Mouse (Mus musculus): ENCODE results near the gene Cbx2. TPM values are rescaled to one million over a fixed set of nuclear protein-coding genes. Genes with fewer than 3 reads are reported as not detected.

Gene Cbx2
- polyA plus RNA-seq, 1 experiment from 2014 or later: 16.5 TPM

GRCm38 (mm10) chr11:118992781-118993180 lies 30.0 kb upstream of the Cbx2 start:
- H3K27me3 ChIP-seq (ENCODE audit: control insufficient read depth, insufficient read depth, low read length): no peaks in the 10 kb centered on the region
- 60% methylated on average over 3 of the region's 3 CpGs for WGBS

GRCm38 (mm10) chr11:118995448-118995847 lies 27.3 kb upstream of the Cbx2 start:
- no peak overlapping the region for H3K9ac ChIP-seq (ENCODE audit: low read length)
- H3K27ac ChIP-seq (ENCODE audit: low read length): no peak overlapping the region
- H3K36me3 ChIP-seq (ENCODE audit: control insufficient read depth, insufficient read depth, low read length): no peaks in the 10 kb centered on the region
- no peak overlapping the region for H3K4me3 ChIP-seq (replicated peaks; ENCODE audit: low read length)
- peaks cover 15% of the 10 kb centered on the region for H3K27me3 ChIP-seq (ENCODE audit: control insufficient read depth, insufficient read depth, low read length)
- H3K9me3 ChIP-seq (replicated peaks; ENCODE audit: control insufficient read depth, low read length): no peaks in the 10 kb centered on the region
- no peak for ATAC-seq (ENCODE audit: insufficient read depth, low FRiP score)
- WGBS: 46% methylated on average over 4 of the region's 4 CpGs
- no peak overlapping the region for H3K4me2 ChIP-seq (ENCODE audit: low read depth, low read length)
- peaks cover 4% of the 10 kb centered on the region; the same call in 1 of the 2 replicates for H3K4me1 ChIP-seq (ENCODE audit: control insufficient read depth, insufficient read depth, low read length)

More at GRCm38 (mm10) chr11:118992781-118993180, 30.0 kb upstream of the Cbx2 start:
- Histone ChIP-seq H3K27ac (ENCODE audit: low read length) (no peak overlapping the region), H3K9me3 (replicated peaks; ENCODE audit: control insufficient read depth, low read length) (no peaks in the 10 kb centered on the region), H3K4me1 (ENCODE audit: control insufficient read depth, insufficient read depth, low read length) (peaks cover 4% of the 10 kb centered on the region; the same call in 1 of the 2 replicates), H3K4me2 (ENCODE audit: low read depth, low read length) (no peak overlapping the region), H3K4me3 (replicated peaks; ENCODE audit: low read length) (no peak overlapping the region), H3K9ac (ENCODE audit: low read length) (no peak overlapping the region), H3K36me3 (ENCODE audit: control insufficient read depth, insufficient read depth, low read length) (no peaks in the 10 kb centered on the region)
- no peak for ATAC-seq (ENCODE audit: insufficient read depth, low FRiP score)

GRCm38 (mm10) chr11:118997182-118997581 lies 25.6 kb upstream of the Cbx2 start:
- Histone ChIP-seq H3K4me2 (ENCODE audit: low read depth, low read length) (no peak overlapping the region), H3K4me3 (replicated peaks; ENCODE audit: low read length) (no peak overlapping the region), H3K9me3 (replicated peaks; ENCODE audit: control insufficient read depth, low read length) (no peaks in the 10 kb centered on the region), H3K27ac (ENCODE audit: low read length) (no peak overlapping the region), H3K9ac (ENCODE audit: low read length) (no peak overlapping the region), H3K4me1 (ENCODE audit: control insufficient read depth, insufficient read depth, low read length) (peaks cover 4% of the 10 kb centered on the region; the same call in 1 of the 2 replicates), H3K36me3 (ENCODE audit: control insufficient read depth, insufficient read depth, low read length) (no peaks in the 10 kb centered on the region), H3K27me3 (ENCODE audit: control insufficient read depth, insufficient read depth, low read length) (peaks cover 15% of the 10 kb centered on the region)
- WGBS: 67% methylated on average over 3 of the region's 3 CpGs
- no peak for ATAC-seq (ENCODE audit: insufficient read depth, low FRiP score)

GRCm38 (mm10) chr11:118998540-118999265 lies 24.1 kb upstream of the Cbx2 start:
- Histone ChIP-seq H3K4me3 (replicated peaks; ENCODE audit: low read length) (peak overlapping the region; percentile 12; the same call in 1 of the 2 replicates), H3K27me3 (ENCODE audit: control insufficient read depth, insufficient read depth, low read length) (peaks cover 15% of the 10 kb centered on the region), H3K9me3 (replicated peaks; ENCODE audit: control insufficient read depth, low read length) (no peaks in the 10 kb centered on the region), H3K36me3 (ENCODE audit: control insufficient read depth, insufficient read depth, low read length) (no peaks in the 10 kb centered on the region), H3K9ac (ENCODE audit: low read length) (no peak overlapping the region), H3K4me1 (ENCODE audit: control insufficient read depth, insufficient read depth, low read length) (peaks cover 4% of the 10 kb centered on the region; the same call in 1 of the 2 replicates), H3K27ac (ENCODE audit: low read length) (no peak overlapping the region), H3K4me2 (ENCODE audit: low read depth, low read length) (peak overlapping the region; percentile 27)
- ATAC-seq (ENCODE audit: insufficient read depth, low FRiP score): peak; percentile 68; the same call in 1 of the 2 replicates
- 10% methylated on average over 30 of the region's 30 CpGs for WGBS

- Histone ChIP-seq H3K4me3 (replicated peaks; ENCODE audit: low read length) (no peak overlapping the region), H3K9me3 (replicated peaks; ENCODE audit: control insufficient read depth, low read length) (no peaks in the 10 kb centered on the region), H3K27ac (ENCODE audit: low read length) (no peak overlapping the region), H3K9ac (ENCODE audit: low read length) (no peak overlapping the region), H3K4me1 (ENCODE audit: control insufficient read depth, insufficient read depth, low read length) (peaks cover 4% of the 10 kb centered on the region; the same call in 1 of the 2 replicates), H3K4me2 (ENCODE audit: low read depth, low read length) (no peak overlapping the region), H3K27me3 (ENCODE audit: control insufficient read depth, insufficient read depth, low read length) (peaks cover 15% of the 10 kb centered on the region), H3K36me3 (ENCODE audit: control insufficient read depth, insufficient read depth, low read length) (no peaks in the 10 kb centered on the region)
- 6% methylated on average over 26 of the region's 26 CpGs for WGBS
- no peak for ATAC-seq (ENCODE audit: insufficient read depth, low FRiP score)
Measured at GRCm38 (mm10) chr11:118999361-118999804, 23.4 kb upstream of the Cbx2 start.

- no peak for ATAC-seq (ENCODE audit: insufficient read depth, low FRiP score)
- no peaks in the 10 kb centered on the region for H3K9me3 ChIP-seq (replicated peaks; ENCODE audit: control insufficient read depth, low read length)
- no peak overlapping the region for H3K27ac ChIP-seq (ENCODE audit: low read length)
- WGBS: 69% methylated on average over 2 of the region's 2 CpGs
- H3K9ac ChIP-seq (ENCODE audit: low read length): no peak overlapping the region
- H3K36me3 ChIP-seq (ENCODE audit: control insufficient read depth, insufficient read depth, low read length): no peaks in the 10 kb centered on the region
- H3K4me1 ChIP-seq (ENCODE audit: control insufficient read depth, insufficient read depth, low read length): no peaks in the 10 kb centered on the region
- H3K27me3 ChIP-seq (ENCODE audit: control insufficient read depth, insufficient read depth, low read length): peaks cover 15% of the 10 kb centered on the region
- H3K4me3 ChIP-seq (replicated peaks; ENCODE audit: low read length): no peak overlapping the region
- H3K4me2 ChIP-seq (ENCODE audit: low read depth, low read length): no peak overlapping the region
Measured at GRCm38 (mm10) chr11:119000877-119001276, 21.9 kb upstream of the Cbx2 start.

GRCm38 (mm10) chr11:119001493-119002128 lies 21.2 kb upstream of the Cbx2 start:
- WGBS: 53% methylated on average over 4 of the region's 4 CpGs
- H3K9ac ChIP-seq (ENCODE audit: low read length): no peak overlapping the region
- peaks cover 15% of the 10 kb centered on the region for H3K27me3 ChIP-seq (ENCODE audit: control insufficient read depth, insufficient read depth, low read length)
- no peaks in the 10 kb centered on the region for H3K4me1 ChIP-seq (ENCODE audit: control insufficient read depth, insufficient read depth, low read length)
- ATAC-seq (ENCODE audit: insufficient read depth, low FRiP score): no peak
- no peak overlapping the region for H3K4me3 ChIP-seq (replicated peaks; ENCODE audit: low read length)
- no peak overlapping the region for H3K4me2 ChIP-seq (ENCODE audit: low read depth, low read length)
- no peak overlapping the region for H3K27ac ChIP-seq (ENCODE audit: low read length)
- no peaks in the 10 kb centered on the region for H3K9me3 ChIP-seq (replicated peaks; ENCODE audit: control insufficient read depth, low read length)
- H3K36me3 ChIP-seq (ENCODE audit: control insufficient read depth, insufficient read depth, low read length): no peaks in the 10 kb centered on the region

- H3K4me2 ChIP-seq (ENCODE audit: low read depth, low read length): no peak overlapping the region
- no peak overlapping the region for H3K4me3 ChIP-seq (replicated peaks; ENCODE audit: low read length)
- H3K27ac ChIP-seq (ENCODE audit: low read length): no peak overlapping the region
- no peaks in the 10 kb centered on the region for H3K27me3 ChIP-seq (ENCODE audit: control insufficient read depth, insufficient read depth, low read length)
- no peak for ATAC-seq (ENCODE audit: insufficient read depth, low FRiP score)
- WGBS: 86% methylated on average over 10 of the region's 10 CpGs
- no peaks in the 10 kb centered on the region for H3K36me3 ChIP-seq (ENCODE audit: control insufficient read depth, insufficient read depth, low read length)
- H3K9ac ChIP-seq (ENCODE audit: low read length): no peak overlapping the region
- no peaks in the 10 kb centered on the region for H3K4me1 ChIP-seq (ENCODE audit: control insufficient read depth, insufficient read depth, low read length)
- no peaks in the 10 kb centered on the region for H3K9me3 ChIP-seq (replicated peaks; ENCODE audit: control insufficient read depth, low read length)
Measured at GRCm38 (mm10) chr11:119005547-119006275, 17.1 kb upstream of the Cbx2 start.

- no peaks in the 10 kb centered on the region for H3K36me3 ChIP-seq (ENCODE audit: control insufficient read depth, insufficient read depth, low read length)
- no peak overlapping the region for H3K4me2 ChIP-seq (ENCODE audit: low read depth, low read length)
- no peaks in the 10 kb centered on the region for H3K27me3 ChIP-seq (ENCODE audit: control insufficient read depth, insufficient read depth, low read length)
- no peak overlapping the region for H3K4me3 ChIP-seq (replicated peaks; ENCODE audit: low read length)
- H3K27ac ChIP-seq (ENCODE audit: low read length): no peak overlapping the region
- WGBS: 64% methylated on average over 3 of the region's 3 CpGs
- no peaks in the 10 kb centered on the region for H3K9me3 ChIP-seq (replicated peaks; ENCODE audit: control insufficient read depth, low read length)
- H3K4me1 ChIP-seq (ENCODE audit: control insufficient read depth, insufficient read depth, low read length): no peaks in the 10 kb centered on the region
- no peak overlapping the region for H3K9ac ChIP-seq (ENCODE audit: low read length)
- ATAC-seq (ENCODE audit: insufficient read depth, low FRiP score): no peak
Measured at GRCm38 (mm10) chr11:119006462-119006861, 16.3 kb upstream of the Cbx2 start.

All from stomach, embryonic 16.5 days (tissue).